Mouse (Mus musculus) adrenal gland, postnatal 14 days (tissue): ENCODE data around the gene Luzp4. TPM values are rescaled to one million over a fixed set of nuclear protein-coding genes. Genes with fewer than 3 reads are reported as not detected.
"Not testable (repeated sequence)": the region's sequence is repeated elsewhere in the genome, so short reads cannot be mapped to it uniquely, and the experiment has no call there.

Experiments
- DNase-seq: peaks from one replicate; pipeline ENCODE4 v3.0.0; 2021; ENCODE audit warnings: mixed read lengths
- long read RNA-seq, 2 experiments: library from polyadenylated mRNA; stranded (forward); transcript quantifications; one replicate each; pipeline ENCODE4 v2.0.0; 2021
- total RNA-seq: library from RNA; stranded (reverse); gene quantifications from 2 replicates; pipeline ENCODE4 v1.2.3, GENCODE M21; 2021

Gene Luzp4
- not detected in 2 replicates for total RNA-seq
- long read RNA-seq, experiment 1: 0 reads
- long read RNA-seq, experiment 2: 0 reads

DNA sequence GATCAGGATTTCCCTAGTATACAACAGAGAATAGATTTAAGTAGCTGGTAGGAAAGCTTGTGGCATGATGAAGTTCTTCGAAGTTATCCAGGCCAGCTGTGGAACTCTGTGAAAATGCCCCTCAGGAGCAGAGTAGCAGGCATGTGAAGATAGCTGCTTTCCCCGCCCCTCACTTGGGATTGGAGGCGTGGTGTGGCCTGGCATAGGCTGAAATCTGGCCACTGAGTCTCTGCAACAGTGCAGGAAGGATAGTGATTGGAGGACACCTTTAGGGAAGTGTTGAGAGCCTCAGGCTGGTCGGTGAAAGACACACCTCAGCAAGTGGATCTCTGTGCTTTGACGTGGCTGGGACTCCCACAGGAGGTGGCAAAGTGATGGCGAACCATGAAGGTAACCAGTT lies at the start of gene Luzp4:
Gene Luzp4, plus strand, starts transcription at position 301 of the 400 bp plus-strand sequence.
- not testable (repeated sequence) for DNase-seq

DNA sequence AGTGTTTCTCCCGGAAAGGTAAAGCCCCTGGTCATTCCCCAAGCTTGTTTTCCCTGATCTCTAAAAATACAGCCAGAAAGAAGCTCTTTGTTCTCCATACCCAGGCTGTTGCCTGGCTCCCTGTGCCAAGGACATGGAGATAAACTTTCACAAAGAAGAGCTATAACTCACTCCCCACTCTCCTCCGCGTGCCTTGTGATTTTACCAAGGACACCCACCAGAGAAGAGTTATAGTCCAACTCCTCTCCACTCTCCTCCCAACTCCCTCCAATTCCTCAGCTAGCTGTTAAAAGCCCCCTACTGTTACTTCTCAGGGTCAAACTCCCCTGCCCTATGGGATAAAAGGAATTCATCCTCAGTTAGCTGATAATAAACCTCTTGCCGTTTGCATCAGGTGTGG lies 15.6 kb upstream of the Luzp4 start:
- DNase-seq: peak; percentile 58

Other genes with a start within 250 kb of the Luzp4 start
- not detected in 2 replicates for gene Gm8334, start 242.5 kb upstream of the Luzp4 start, total RNA-seq
- not detected in 2 replicates for gene Gm15127, start 194.0 kb upstream of the Luzp4 start, total RNA-seq
- gene Ott, start 216.6 kb downstream of the Luzp4 start, total RNA-seq: not detected in 2 replicates